Mouse (Mus musculus): ENCODE measurements around the gene Rhbdl3.

The Rhbdl3 gene

DNA sequence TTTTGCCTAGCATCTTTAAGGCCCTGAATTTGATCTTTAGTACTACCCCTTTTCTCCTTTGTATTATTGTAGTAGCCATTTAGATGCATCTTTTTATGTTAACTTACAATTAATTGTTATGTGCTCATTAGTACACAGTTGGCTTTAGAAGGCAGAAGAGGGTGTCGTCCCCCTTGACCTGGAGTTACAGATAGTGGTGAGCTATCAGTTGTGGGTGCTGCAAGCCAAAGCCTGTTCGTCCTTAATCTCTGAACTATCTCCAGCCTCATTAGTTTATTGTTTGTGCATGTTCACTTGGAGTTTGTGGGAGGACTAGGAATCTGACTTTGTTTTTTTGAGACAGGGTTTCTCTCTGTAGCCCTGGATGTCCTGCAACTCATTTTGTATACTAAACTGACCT lies 86.1 kb downstream of the Rhbdl3 start:
- DNase-seq = no peak

- no peak for DNase-seq
Measured at GRCm38 (mm10) chr11:80389885-80390284, 89.2 kb downstream of the Rhbdl3 start.

GRCm38 (mm10) chr11:80391407-80392120 lies 90.9 kb downstream of the Rhbdl3 start:
- no peak for DNase-seq

DNA sequence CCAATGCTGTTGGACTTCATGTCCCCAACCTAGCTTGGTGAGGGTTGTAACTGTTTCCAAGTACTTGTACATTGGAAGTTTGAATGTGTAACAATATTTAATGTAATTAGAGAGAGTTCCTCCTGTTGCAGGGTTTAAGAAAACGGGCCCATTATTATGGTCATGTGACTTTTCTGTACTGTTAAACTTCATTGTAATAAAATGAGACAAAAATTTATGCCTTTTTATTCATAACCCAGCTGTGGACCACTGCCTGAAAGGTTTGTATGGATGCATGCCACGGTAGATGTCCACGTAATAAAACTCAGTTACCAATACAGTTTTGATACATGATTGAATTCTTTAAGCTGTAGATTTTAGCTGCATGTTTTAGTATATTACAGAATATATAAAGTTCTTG lies 95.2 kb downstream of the Rhbdl3 start:
- no peak for DNase-seq

GRCm38 (mm10) chr11:80396617-80397016 lies 95.9 kb downstream of the Rhbdl3 start:
- DNase-seq = no peak
